Mouse (Mus musculus) midbrain, embryonic 16.5 days (tissue): ENCODE data around the gene Ryr1. TPM values are rescaled to one million over a fixed set of nuclear protein-coding genes. Genes with fewer than 3 reads are reported as not detected.

Experiments
- ATAC-seq: fragments of 200-750 bp; cut with Nextera tagmentation; 2 replicates; pipeline ENCODE4 v1.8.0; 2017; ENCODE audit warnings: moderate TSS enrichment
- H3K27ac ChIP-seq: fragments of 300-500 bp; sonication (generic); 2 replicates; pipeline ENCODE4 v1.5.1; 2014; ENCODE audit warnings: mild to moderate bottlenecking, low read length, mixed read lengths
- H3K27me3 ChIP-seq: fragments of 300-500 bp; sonication (generic); 2 replicates; pipeline ENCODE4 v1.6.1; 2014; ENCODE audit warnings: low read depth, low read length, mixed read lengths; ENCODE audit not compliant: control insufficient read depth, insufficient read depth
- H3K36me3 ChIP-seq: fragments of 300-500 bp; sonication (generic); 2 replicates; pipeline ENCODE4 v1.6.1; 2014; ENCODE audit warnings: mild to moderate bottlenecking, low read length, moderate library complexity, mixed read lengths; ENCODE audit not compliant: control insufficient read depth, insufficient read depth
- H3K4me1 ChIP-seq: fragments of 300-500 bp; sonication (generic); 2 replicates; pipeline ENCODE4 v1.6.1; 2014; ENCODE audit warnings: mild to moderate bottlenecking, low read length, mixed read lengths; ENCODE audit not compliant: control insufficient read depth, insufficient read depth
- H3K4me2 ChIP-seq: fragments of 300-500 bp; sonication (generic); 2 replicates; pipeline ENCODE4 v1.6.1; 2014; ENCODE audit warnings: mild to moderate bottlenecking, low read length, mixed read lengths
- H3K4me3 ChIP-seq: fragments of 300-500 bp; sonication (generic); 2 replicates; pipeline ENCODE4 v1.5.1; 2014; ENCODE audit warnings: low read depth, mild to moderate bottlenecking, low read length, moderate library complexity, mixed read lengths
- H3K9ac ChIP-seq: fragments of 300-500 bp; sonication (generic); 2 replicates; pipeline ENCODE4 v1.6.1; 2014; ENCODE audit warnings: low read depth, low read length, mixed read lengths
- H3K9me3 ChIP-seq: fragments of 300-500 bp; sonication (generic); replicated peaks from 2 replicates; pipeline ENCODE4 v1.6.1; 2014; ENCODE audit warnings: mild to moderate bottlenecking, low read length, mixed read lengths; ENCODE audit not compliant: control insufficient read depth, poor library complexity, severe bottlenecking
- WGBS: fragments of 180-500 bp; shearing (Covaris S2); extraction: QIAGEN DNeasy Blood & Tissue Kit; methylation state at CpG from one replicate; pipeline ENCODE4 v1.1.7; 2014; 5-methylcytosine and 5-hydroxymethylcytosine counted together
- polyA plus RNA-seq: library from polyadenylated mRNA; unstranded; fragments of >200 nt; fragmentation: Nextera tagmentation; extraction: Ambion mirVana; gene quantifications from 2 replicates; pipeline ENCODE4 v1.2.1, GENCODE M21; 2015

Ryr1 gene
- polyA plus RNA-seq, 1 experiment from 2014 or later, result 14.4 TPM

DNA sequence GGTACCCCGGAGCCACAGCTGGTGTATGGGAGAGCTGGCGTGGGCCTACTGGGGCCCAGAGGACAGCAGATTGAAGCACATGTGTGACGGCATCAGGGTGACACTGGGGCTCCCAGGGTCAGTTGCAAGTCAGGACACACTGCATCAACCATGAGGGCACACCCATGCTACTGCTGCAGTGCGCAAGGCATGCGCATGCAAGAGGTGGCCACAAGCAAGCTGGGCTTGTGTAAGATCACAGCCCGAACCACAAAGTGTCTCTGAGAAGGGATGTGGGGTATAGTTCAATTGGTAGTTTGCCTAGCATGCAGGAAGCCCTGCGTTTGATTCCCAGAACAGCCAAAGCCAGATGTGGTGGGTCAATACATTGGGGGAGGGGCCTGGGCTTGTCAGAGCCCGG is 101.5 kb downstream of the Ryr1 start:
- H3K27ac ChIP-seq, result no peak overlapping the region
- no peak for ATAC-seq
- no peak overlapping the region for H3K4me2 ChIP-seq
- peaks cover 4% of the 10 kb centered on the region; the same call in 1 of the 2 replicates for H3K4me1 ChIP-seq
- H3K27me3 ChIP-seq, result peaks cover 21% of the 10 kb centered on the region
- H3K9me3 ChIP-seq, result no peaks in the 10 kb centered on the region
- H3K36me3 ChIP-seq, result no peaks in the 10 kb centered on the region
- H3K9ac ChIP-seq, result no peak overlapping the region
- no peak overlapping the region for H3K4me3 ChIP-seq
- 91% methylated on average over 8 of the region's 8 CpGs for WGBS

DNA sequence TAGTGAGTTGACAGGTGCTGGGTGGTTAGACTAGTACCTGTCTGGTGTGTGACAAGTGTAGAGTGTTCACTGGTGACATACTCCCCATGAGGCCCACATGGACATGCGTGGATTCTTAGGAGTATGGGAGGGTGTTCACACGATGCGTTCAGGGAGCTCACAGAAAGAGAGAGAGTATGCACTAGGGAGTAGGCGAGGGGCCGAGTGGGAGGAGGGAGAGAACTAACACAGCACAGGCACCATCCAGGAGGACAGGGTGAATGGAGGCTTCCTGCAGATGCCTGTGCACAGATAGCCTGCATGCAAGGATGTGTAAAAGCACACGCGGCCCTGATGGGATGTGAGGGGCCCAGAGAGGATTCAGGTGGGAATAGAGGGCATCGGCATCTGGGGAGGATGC is 102.5 kb downstream of the Ryr1 start:
- Histone ChIP-seq H3K36me3 (no peaks in the 10 kb centered on the region), H3K4me1 (peaks cover 4% of the 10 kb centered on the region; the same call in 1 of the 2 replicates), H3K9me3 (no peaks in the 10 kb centered on the region), H3K27me3 (peaks cover 31% of the 10 kb centered on the region), H3K4me2 (no peak overlapping the region), H3K9ac (no peak overlapping the region), H3K27ac (no peak overlapping the region), H3K4me3 (no peak overlapping the region)
- 87% methylated on average over 8 of the region's 8 CpGs for WGBS
- ATAC-seq, result no peak

DNA sequence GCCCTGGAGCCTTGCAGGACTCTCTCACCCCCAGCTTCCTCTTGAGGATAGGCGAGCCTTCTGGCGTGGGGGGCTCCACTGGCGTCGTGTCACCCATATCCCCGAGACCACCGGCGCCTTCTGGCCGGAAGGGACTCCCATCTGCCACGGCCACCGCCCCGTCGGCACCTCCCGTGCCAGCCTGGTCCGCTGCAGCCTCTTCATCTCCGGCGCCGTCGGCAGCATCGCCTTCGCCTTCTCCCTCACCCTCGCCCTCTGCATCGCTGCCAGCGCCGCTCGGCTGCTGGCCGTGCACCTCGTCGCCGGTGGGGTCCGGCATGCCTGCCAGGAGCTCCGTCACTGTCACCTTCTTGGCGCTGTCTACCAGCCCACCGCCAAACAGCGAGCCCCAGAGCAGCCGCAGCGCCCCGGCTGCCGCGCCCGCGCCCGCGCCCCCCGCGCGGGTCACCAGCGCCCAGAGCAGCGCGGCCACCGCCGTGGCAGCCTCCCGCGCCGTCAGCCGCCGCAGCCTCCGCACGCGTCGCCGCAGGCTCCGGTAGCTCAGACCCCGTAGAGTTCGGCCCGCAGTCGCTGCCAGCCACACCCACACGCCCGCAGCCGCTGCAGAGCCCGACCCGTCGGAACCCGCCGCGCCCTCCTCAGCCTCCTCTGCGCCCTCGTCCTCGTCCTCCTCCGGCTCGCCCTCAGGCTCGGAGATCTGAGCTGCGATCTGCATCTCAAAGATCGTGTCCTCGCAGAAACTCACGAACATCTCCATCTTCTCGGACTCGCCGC is 105.3 kb downstream of the Ryr1 start:
- H3K27ac ChIP-seq, result no peak overlapping the region
- 3% methylated on average over 69 of the region's 88 CpGs for WGBS
- H3K4me1 ChIP-seq, result peaks cover 4% of the 10 kb centered on the region; the same call in 1 of the 2 replicates
- H3K36me3 ChIP-seq, result no peaks in the 10 kb centered on the region
- ATAC-seq, result no peak
- peak overlapping the region; percentile 47 for H3K4me3 ChIP-seq
- H3K27me3 ChIP-seq, result peaks cover 32% of the 10 kb centered on the region
- H3K9me3 ChIP-seq, result no peaks in the 10 kb centered on the region; the same call in 1 of the 2 replicates
- H3K9ac ChIP-seq, result peak overlapping the region; percentile 49
- H3K4me2 ChIP-seq, result peak overlapping the region; percentile 49

DNA sequence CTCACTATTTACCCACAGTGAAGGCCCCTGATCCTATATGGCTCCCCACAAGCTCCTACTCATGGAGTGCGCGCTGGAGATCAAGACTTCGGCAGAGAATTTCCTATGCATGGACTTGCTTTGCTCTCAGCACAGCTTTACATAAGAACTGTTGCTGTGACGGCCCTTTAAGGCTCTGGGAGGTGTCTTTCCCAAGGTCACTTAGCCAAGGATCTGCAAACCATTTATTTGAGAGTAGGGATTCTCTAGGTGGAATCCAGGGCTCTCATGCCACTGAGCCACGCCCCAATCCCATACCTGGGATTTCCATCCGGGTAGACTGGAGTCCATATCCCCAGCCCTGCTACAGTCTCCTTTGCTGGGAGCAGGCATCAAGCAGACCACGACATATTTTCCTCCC is 107.8 kb downstream of the Ryr1 start:
- Histone ChIP-seq H3K9me3 (no peaks in the 10 kb centered on the region; the same call in 1 of the 2 replicates), H3K27me3 (peaks cover 32% of the 10 kb centered on the region)
- 84% methylated on average over 7 of the region's 7 CpGs for WGBS

DNA sequence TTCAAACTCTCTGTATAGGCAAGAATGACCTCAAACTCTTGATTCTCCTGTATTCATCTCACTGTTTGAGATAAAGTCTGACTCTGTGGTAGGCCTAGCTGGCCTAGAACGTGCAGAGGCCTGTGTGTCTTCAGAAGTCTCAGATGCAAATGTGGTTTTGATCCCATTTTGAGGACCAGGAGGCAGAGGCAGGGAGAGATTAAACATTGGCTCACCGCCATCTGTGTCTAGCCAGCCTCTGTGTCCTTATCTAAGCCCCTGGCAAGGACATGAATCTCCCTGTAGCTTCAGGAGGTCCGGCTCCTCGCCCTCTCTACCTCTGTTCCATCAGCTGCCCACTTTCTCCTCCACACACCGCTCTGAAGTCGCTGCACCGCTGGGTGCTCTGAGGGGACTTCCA is 108.5 kb downstream of the Ryr1 start:
- no peak overlapping the region for H3K4me3 ChIP-seq
- H3K9ac ChIP-seq, result no peak overlapping the region
- WGBS, result 86% methylated on average over 7 of the region's 7 CpGs
- no peaks in the 10 kb centered on the region for H3K36me3 ChIP-seq
- no peak overlapping the region for H3K27ac ChIP-seq
- H3K4me1 ChIP-seq, result peaks cover 4% of the 10 kb centered on the region; the same call in 1 of the 2 replicates
- H3K27me3 ChIP-seq, result peaks cover 32% of the 10 kb centered on the region
- ATAC-seq, result no peak
- no peaks in the 10 kb centered on the region; the same call in 1 of the 2 replicates for H3K9me3 ChIP-seq
- H3K4me2 ChIP-seq, result no peak overlapping the region

More for the DNA sequence above, 107.8 kb downstream of the Ryr1 start:
- Histone ChIP-seq H3K9ac (no peak overlapping the region), H3K36me3 (no peaks in the 10 kb centered on the region), H3K27ac (no peak overlapping the region), H3K4me3 (no peak overlapping the region), H3K4me1 (peaks cover 4% of the 10 kb centered on the region; the same call in 1 of the 2 replicates), H3K4me2 (no peak overlapping the region)
- ATAC-seq, result no peak

DNA sequence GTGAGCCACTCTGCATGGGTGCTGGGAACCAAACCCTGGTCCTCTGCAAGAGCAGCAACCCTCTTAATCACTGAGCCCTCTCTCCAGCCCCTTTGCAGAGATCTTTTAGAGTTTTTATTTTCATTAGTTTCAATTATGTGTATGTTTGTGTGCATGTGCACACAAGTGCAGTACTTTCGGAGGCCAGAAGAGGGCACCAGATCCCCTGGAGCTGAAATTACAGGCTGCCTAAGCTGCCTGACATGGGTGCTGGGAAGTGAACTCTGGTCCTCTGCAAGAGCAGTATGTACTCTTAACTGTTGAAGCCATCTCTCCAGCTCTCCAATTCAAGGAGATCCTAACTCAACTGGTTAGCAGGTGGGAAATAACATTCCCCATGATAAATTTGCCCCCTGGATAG is 110.0 kb downstream of the Ryr1 start:
- 91% methylated on average over 1 of the region's 1 CpGs for WGBS
- ATAC-seq, result no peak
- H3K4me3 ChIP-seq, result no peak overlapping the region

DNA sequence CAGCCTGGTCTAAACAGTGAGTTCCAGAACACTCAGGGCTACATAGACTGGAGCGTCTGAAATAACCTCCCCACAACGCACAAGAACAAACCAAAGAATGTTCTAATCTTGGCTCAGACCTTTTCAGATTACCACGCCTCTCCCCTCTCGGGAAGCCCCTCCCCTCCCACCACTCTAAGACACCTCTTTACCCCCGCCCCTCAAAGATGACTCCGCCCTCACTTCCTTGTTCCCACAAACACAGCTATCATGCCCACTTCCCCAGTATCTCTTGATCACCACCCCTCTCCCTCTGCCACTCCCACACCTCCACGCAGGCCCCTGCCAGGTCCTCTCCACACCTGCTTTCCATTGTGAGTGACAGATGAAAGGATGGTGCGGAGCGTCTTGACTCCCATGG is 116.3 kb downstream of the Ryr1 start:
- Histone ChIP-seq H3K9ac (no peak overlapping the region), H3K36me3 (no peaks in the 10 kb centered on the region), H3K4me1 (no peaks in the 10 kb centered on the region), H3K4me3 (no peak overlapping the region), H3K4me2 (no peak overlapping the region), H3K9me3 (no peaks in the 10 kb centered on the region), H3K27me3 (no peaks in the 10 kb centered on the region), H3K27ac (no peak overlapping the region)
- 81% methylated on average over 9 of the region's 9 CpGs for WGBS
- ATAC-seq, result no peak

More for the DNA sequence above, 110.0 kb downstream of the Ryr1 start:
- Histone ChIP-seq H3K9ac (no peak overlapping the region), H3K4me2 (no peak overlapping the region), H3K4me1 (peaks cover 4% of the 10 kb centered on the region; the same call in 1 of the 2 replicates), H3K36me3 (no peaks in the 10 kb centered on the region), H3K27me3 (peaks cover 25% of the 10 kb centered on the region), H3K9me3 (no peaks in the 10 kb centered on the region; the same call in 1 of the 2 replicates), H3K27ac (no peak overlapping the region)

DNA sequence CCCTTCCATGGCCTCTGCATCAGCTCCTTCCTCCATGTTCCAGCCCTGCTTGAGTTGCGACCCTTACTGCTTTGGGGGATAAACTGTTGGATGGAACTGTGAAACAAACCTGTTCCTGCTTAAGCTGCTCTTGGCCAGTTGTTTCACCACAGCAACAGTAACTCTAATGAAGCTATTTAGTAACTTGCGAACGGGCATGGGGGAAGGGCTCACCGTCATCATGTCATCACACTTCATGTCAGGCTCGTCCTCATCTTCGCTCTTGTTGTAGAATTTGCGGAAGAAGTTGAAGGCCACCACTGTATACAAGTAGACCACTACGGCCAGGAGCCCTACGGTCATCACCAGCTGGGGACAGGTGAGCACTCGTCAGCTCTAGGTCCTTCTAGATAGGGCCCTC is 116.8 kb downstream of the Ryr1 start:
- Histone ChIP-seq H3K36me3 (no peaks in the 10 kb centered on the region), H3K4me2 (no peak overlapping the region), H3K9ac (no peak overlapping the region), H3K27ac (no peak overlapping the region), H3K4me1 (no peaks in the 10 kb centered on the region), H3K27me3 (no peaks in the 10 kb centered on the region), H3K4me3 (no peak overlapping the region), H3K9me3 (no peaks in the 10 kb centered on the region)
- 94% methylated on average over 10 of the region's 10 CpGs for WGBS
- no peak for ATAC-seq
